Mouse (Mus musculus) liver, adult 2 months (tissue): Measurements from ENCODE around the gene Gpr18. TPM values are rescaled to one million over a fixed set of nuclear protein-coding genes. Genes with fewer than 3 reads are reported as not detected.
A peak's percentile ranks its signal among the peaks of the same experiment; 100 is the strongest.

Experiments
- DNase-seq: peaks from one replicate; pipeline ENCODE4 v3.0.0-alpha.2; 2011; ENCODE audit warnings: low read depth, low spot score; ENCODE audit errors: extremely low read depth
- H3K27ac ChIP-seq: fragments of 200-500 bp; replicated peaks from 2 replicates; pipeline ENCODE4 v1.5.1; 2012; ENCODE audit warnings: low read depth, mild to moderate bottlenecking, control low read depth, inconsistent platforms, low read length; ENCODE audit not compliant: insufficient read depth
- H3K27me3 ChIP-seq: fragments of 200-500 bp; 2 replicates; pipeline ENCODE4 v1.6.1; 2012; ENCODE audit warnings: mild to moderate bottlenecking, moderate library complexity, low read length, inconsistent platforms; ENCODE audit not compliant: control insufficient read depth, insufficient read depth
- H3K36me3 ChIP-seq: fragments of 200-500 bp; 2 replicates; pipeline ENCODE4 v1.6.1; 2012; ENCODE audit warnings: low read length, inconsistent platforms; ENCODE audit not compliant: control insufficient read depth, insufficient read depth
- H3K4me1 ChIP-seq: fragments of 200-500 bp; 2 replicates; pipeline ENCODE4 v1.6.1; 2011; ENCODE audit warnings: low read length; ENCODE audit not compliant: control insufficient read depth, insufficient read depth
- H3K4me3 ChIP-seq: fragments of 200-500 bp; 2 replicates; pipeline ENCODE4 v1.5.1; 2011; ENCODE audit warnings: low read depth, mild to moderate bottlenecking, control low read depth, low read length, moderate library complexity; ENCODE audit not compliant: insufficient read depth
- H3K79me2 ChIP-seq: fragments of 200-500 bp; 2 replicates; pipeline ENCODE4 v1.6.1; 2012; ENCODE audit warnings: inconsistent platforms, mild to moderate bottlenecking, low read length, moderate library complexity; ENCODE audit not compliant: control insufficient read depth, insufficient read depth
- H3K9ac ChIP-seq: fragments of 200-500 bp; 2 replicates; pipeline ENCODE4 v1.6.1; 2012; ENCODE audit warnings: low read depth, mild to moderate bottlenecking, control low read depth, inconsistent platforms, low read length
- CTCF ChIP-seq: fragments of 200-500 bp; IDR thresholded peaks from 2 replicates; pipeline ENCODE4 v1.5.1; 2011; ENCODE audit warnings: low read depth, low read length, control low read depth
- POLR2A ChIP-seq: fragments of 200-500 bp; IDR thresholded peaks from 2 replicates; pipeline ENCODE4 v1.6.1; 2011; ENCODE audit warnings: low read length, control low read depth; ENCODE audit not compliant: insufficient read depth; ENCODE audit errors: extremely low read depth
- WGBS: fragments of 180-500 bp; shearing (Covaris S2); methylation state at CpG from one replicate; pipeline ENCODE4 v1.1.7; 2018; 5-methylcytosine and 5-hydroxymethylcytosine counted together
- polyA plus RNA-seq: library from polyadenylated mRNA; depleted of rRNA; stranded (reverse); fragments of >200 nt; gene quantifications from 2 replicates; pipeline ENCODE4 v1.2.3, GENCODE M21; 2012
- total RNA-seq: library from RNA; depleted of rRNA; stranded (reverse); fragments of >200 nt; gene quantifications from 2 replicates; pipeline ENCODE4 v1.2.3, GENCODE M21; 2014

The Gpr18 gene
- total and polyA plus RNA-seq, 2 experiments = 0.37 to 0.93 TPM

- H3K27ac ChIP-seq = no peak overlapping the region; the same call in 1 of the 2 replicates
- H3K79me2 ChIP-seq = no peaks in the 10 kb centered on the region; the same call in 1 of the 2 replicates
- DNase-seq = no peak
- H3K36me3 ChIP-seq = no peaks in the 10 kb centered on the region
- H3K4me3 ChIP-seq = no peak overlapping the region
- WGBS = 85% methylated on average over 11 of the region's 11 CpGs
- peaks cover 4% of the 10 kb centered on the region for H3K4me1 ChIP-seq
- TF ChIP-seq CTCF (no peak), POLR2A (no peak)
- no peak overlapping the region for H3K9ac ChIP-seq
- H3K27me3 ChIP-seq = no peaks in the 10 kb centered on the region
Observed at GRCm38 (mm10) chr14:121938256-121939191, 22.9 kb upstream of the Gpr18 start.

- Histone ChIP-seq H3K79me2 (no peaks in the 10 kb centered on the region; the same call in 1 of the 2 replicates), H3K9ac (no peak overlapping the region), H3K4me1 (peaks cover 4% of the 10 kb centered on the region), H3K4me3 (no peak overlapping the region), H3K27me3 (no peaks in the 10 kb centered on the region), H3K27ac (no peak overlapping the region), H3K36me3 (no peaks in the 10 kb centered on the region)
- 81% methylated on average over 11 of the region's 11 CpGs for WGBS
- no peak for DNase-seq
- no peak for TF ChIP-seq POLR2A
- TF ChIP-seq CTCF = no peak
Observed at GRCm38 (mm10) chr14:121937601-121938255, 22.1 kb upstream of the Gpr18 start.

GRCm38 (mm10) chr14:121936856-121937255, 21.3 kb upstream of the Gpr18 start:
- Histone ChIP-seq H3K79me2 (no peaks in the 10 kb centered on the region; the same call in 1 of the 2 replicates), H3K4me3 (no peak overlapping the region), H3K27ac (no peak overlapping the region), H3K4me1 (peaks cover 4% of the 10 kb centered on the region), H3K9ac (no peak overlapping the region), H3K36me3 (no peaks in the 10 kb centered on the region), H3K27me3 (no peaks in the 10 kb centered on the region)
- TF ChIP-seq CTCF (no peak), POLR2A (no peak)
- DNase-seq = peak; percentile 81
- WGBS = 53% methylated on average over 8 of the region's 8 CpGs

- no peaks in the 10 kb centered on the region for H3K27me3 ChIP-seq
- no peak overlapping the region for H3K4me3 ChIP-seq
- 75% methylated on average over 4 of the region's 4 CpGs for WGBS
- peaks cover 3% of the 10 kb centered on the region; the same call in 1 of the 2 replicates for H3K79me2 ChIP-seq
- TF ChIP-seq CTCF = no peak
- no peak for TF ChIP-seq POLR2A
- H3K9ac ChIP-seq = no peak overlapping the region
- peaks cover 4% of the 10 kb centered on the region for H3K4me1 ChIP-seq
- DNase-seq = peak; percentile 31
- H3K27ac ChIP-seq = no peak overlapping the region
- no peaks in the 10 kb centered on the region for H3K36me3 ChIP-seq
Observed at GRCm38 (mm10) chr14:121936356-121936755, 20.8 kb upstream of the Gpr18 start.

GRCm38 (mm10) chr14:121934597-121934946, 19.0 kb upstream of the Gpr18 start:
- 71% methylated on average over 5 of the region's 5 CpGs for WGBS
- Histone ChIP-seq H3K36me3 (no peaks in the 10 kb centered on the region), H3K4me1 (peaks cover 4% of the 10 kb centered on the region), H3K27ac (no peak overlapping the region), H3K27me3 (no peaks in the 10 kb centered on the region), H3K4me3 (no peak overlapping the region), H3K79me2 (peaks cover 3% of the 10 kb centered on the region; the same call in 1 of the 2 replicates), H3K9ac (no peak overlapping the region)
- peak; percentile 21 for DNase-seq
- TF ChIP-seq POLR2A = no peak
- no peak for TF ChIP-seq CTCF
